Mouse (Mus musculus) stomach, postnatal 0 days (tissue): Measurements from ENCODE around the gene Agpat4.

Source experiments
- CTCF ChIP-seq: IDR thresholded peaks from 2 replicates; pipeline ENCODE4 v1.5.1; 2016; ENCODE audit warnings: antibody characterized with exemption, low read depth, mild to moderate bottlenecking, moderate library complexity
- EP300 ChIP-seq: optimal IDR thresholded peaks from 2 replicates; pipeline ENCODE3; 2016; ENCODE audit warnings: antibody characterized with exemption

DNA sequence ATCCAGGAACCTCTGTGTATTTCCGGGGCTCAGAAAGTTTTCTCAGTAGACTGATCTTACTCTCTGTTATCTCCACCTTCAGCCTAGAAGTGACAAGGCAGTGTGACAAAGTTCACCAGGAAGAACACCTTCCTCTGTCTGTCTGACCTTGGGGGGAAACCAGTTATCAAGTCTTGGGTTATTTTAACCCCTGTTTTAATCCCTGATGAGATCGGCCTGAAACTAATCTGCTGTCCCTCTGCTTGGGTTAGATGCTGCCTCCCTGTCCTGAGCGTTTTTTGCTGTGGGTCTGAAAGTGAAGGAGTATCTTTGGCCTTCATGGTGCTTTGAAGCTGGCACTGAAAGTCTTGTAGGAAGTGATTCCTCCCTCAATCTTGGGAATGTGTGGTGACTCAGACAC is 4.7 kb downstream of the Agpat4 start:
- TF ChIP-seq EP300 (no peak), CTCF (no peak)
